Mouse (Mus musculus): ENCODE results near the gene Kalrn. TPM values are rescaled to one million over a fixed set of nuclear protein-coding genes. Genes with fewer than 3 reads are reported as not detected.

The Kalrn gene
- polyA plus RNA-seq, 1 experiment from 2014 or later = 33.2 TPM

DNA sequence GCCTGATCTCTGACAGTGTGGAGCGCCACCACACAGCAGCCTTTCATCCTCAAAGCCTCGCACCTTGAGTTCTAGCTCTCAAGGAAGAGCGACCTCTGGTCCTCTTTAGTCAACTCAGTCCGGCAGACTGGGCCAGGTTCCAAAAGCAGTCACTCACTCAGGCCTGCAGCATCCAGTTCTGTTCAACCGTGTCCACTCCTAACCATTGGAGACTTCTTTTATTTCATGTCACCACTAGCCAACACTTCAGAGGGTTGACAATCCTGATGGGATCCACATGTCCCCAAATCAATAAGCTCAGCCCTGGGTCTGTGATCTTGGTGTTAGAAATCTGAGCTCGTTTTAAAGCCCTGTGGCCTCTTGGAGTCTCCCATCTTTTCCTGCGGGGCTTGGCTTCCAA, 627.3 kb downstream of the Kalrn start:
- WGBS = 76% methylated on average over 7 of the region's 7 CpGs
- Histone ChIP-seq H3K9ac (no peak overlapping the region), H3K27ac (no peak overlapping the region), H3K4me1 (peaks cover 24% of the 10 kb centered on the region), H3K27me3 (no peaks in the 10 kb centered on the region), H3K36me3 (no peaks in the 10 kb centered on the region), H3K9me3 (replicated peaks) (no peaks in the 10 kb centered on the region), H3K4me3 (no peak overlapping the region), H3K4me2 (replicated peaks) (no peak overlapping the region)
- no peak for ATAC-seq (ENCODE audit: low FRiP score)

DNA sequence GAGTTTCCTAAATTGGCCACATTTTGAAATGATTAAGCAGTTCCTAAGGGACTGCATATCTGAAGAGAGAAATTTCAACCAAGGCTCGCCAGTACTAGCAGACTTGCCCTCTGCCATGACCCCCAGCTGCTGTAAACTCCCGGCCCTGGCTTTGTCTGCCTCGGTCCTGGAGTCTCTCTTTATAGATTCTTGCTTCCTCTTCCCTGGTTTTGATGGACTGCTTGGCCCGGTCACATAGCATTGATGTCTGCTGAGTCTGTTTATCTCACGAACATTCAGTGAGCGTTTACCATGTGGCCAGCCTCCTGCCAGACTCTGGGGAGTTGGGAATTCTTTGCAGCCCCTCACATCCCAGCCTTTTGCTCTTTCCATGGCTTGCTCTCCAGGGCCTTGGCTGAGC, 628.6 kb downstream of the Kalrn start:
- Histone ChIP-seq H3K4me1 (peaks cover 31% of the 10 kb centered on the region), H3K9me3 (replicated peaks) (no peaks in the 10 kb centered on the region), H3K36me3 (no peaks in the 10 kb centered on the region), H3K27ac (no peak overlapping the region), H3K9ac (no peak overlapping the region), H3K27me3 (no peaks in the 10 kb centered on the region), H3K4me2 (replicated peaks) (no peak overlapping the region), H3K4me3 (no peak overlapping the region)
- ATAC-seq (ENCODE audit: low FRiP score) = no peak
- WGBS = 47% methylated on average over 6 of the region's 6 CpGs

DNA sequence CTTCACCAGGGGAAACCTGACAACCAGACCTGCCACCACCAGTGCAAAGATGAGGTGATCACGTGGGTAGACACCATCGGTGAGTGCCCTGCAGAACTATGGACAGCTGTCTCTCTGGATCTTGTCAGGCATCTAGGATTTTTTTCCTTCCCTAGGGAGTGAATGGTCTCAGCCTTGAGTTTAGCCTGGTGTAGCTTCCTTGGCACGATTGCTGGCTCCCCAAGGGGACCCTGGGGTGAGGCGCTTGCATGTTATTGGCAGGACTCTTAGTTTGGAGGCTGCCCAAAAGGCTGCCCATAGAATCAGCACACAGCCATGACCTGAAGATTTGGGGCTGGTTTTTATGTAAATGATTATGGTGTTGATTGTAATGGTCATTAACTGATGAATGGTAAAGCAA, 629.2 kb downstream of the Kalrn start:
- no peak for ATAC-seq (ENCODE audit: low FRiP score)
- H3K36me3 ChIP-seq = no peaks in the 10 kb centered on the region
- 80% methylated on average over 4 of the region's 4 CpGs for WGBS
- no peaks in the 10 kb centered on the region for H3K27me3 ChIP-seq
- no peaks in the 10 kb centered on the region for H3K9me3 ChIP-seq (replicated peaks)
- H3K9ac ChIP-seq = no peak overlapping the region
- H3K27ac ChIP-seq = no peak overlapping the region
- H3K4me2 ChIP-seq (replicated peaks) = no peak overlapping the region
- peaks cover 38% of the 10 kb centered on the region for H3K4me1 ChIP-seq
- H3K4me3 ChIP-seq = no peak overlapping the region

DNA sequence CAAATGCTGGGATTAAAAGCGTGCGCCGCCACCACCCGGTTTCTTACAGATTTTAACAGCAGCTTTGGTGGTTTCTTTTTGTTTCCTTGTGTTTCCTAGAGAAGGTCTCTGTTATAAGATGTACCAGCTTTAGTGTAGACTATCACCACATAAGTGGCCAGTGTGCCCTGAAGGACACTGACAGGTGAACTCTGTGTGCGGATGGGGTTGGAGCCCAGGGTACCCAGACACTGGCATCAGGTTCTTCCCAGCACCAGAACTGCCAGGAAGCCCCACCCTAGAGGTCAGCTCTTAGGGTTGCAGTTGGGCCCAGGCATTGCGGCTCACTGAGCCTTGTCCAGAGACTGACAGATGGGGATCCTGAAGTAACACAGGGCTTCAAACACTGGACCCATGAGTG, 629.9 kb downstream of the Kalrn start:
- ATAC-seq (ENCODE audit: low FRiP score) = no peak
- peaks cover 41% of the 10 kb centered on the region for H3K4me1 ChIP-seq
- 96% methylated on average over 6 of the region's 6 CpGs for WGBS

DNA sequence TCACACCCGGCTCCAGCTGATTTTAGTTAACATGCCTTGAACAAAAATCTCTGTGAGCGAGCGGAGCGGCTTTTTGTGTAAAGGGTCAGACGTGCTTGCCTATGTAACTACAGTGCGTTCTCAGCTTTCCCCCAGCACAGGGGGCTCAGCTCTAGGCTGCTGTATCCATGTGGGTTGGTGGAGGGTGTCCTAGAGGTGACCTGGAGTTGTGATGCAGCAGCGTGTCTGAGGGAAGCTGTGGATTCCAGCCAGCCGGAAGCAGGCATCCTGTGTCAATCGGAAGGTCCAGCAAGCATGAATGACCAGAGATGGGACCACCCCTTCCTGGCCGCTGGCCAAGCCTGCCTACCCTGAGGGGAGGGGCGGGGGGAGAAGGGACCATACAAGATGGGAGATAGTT, 631.0 kb downstream of the Kalrn start:
- Histone ChIP-seq H3K27ac (no peak overlapping the region), H3K9me3 (replicated peaks) (no peaks in the 10 kb centered on the region), H3K9ac (no peak overlapping the region), H3K27me3 (no peaks in the 10 kb centered on the region), H3K4me1 (peaks cover 41% of the 10 kb centered on the region), H3K36me3 (no peaks in the 10 kb centered on the region), H3K4me2 (replicated peaks) (no peak overlapping the region), H3K4me3 (no peak overlapping the region)
- whole genome bisulfite sequencing = 53% methylated on average over 11 of the region's 11 CpGs
- ATAC-seq (ENCODE audit: low FRiP score) = 0 out of 2 replicates have a peak, but pooled peaks have one; percentile 30

More for the DNA sequence above, 629.9 kb downstream of the Kalrn start:
- Histone ChIP-seq H3K27me3 (no peaks in the 10 kb centered on the region), H3K9me3 (replicated peaks) (no peaks in the 10 kb centered on the region), H3K4me2 (replicated peaks) (no peak overlapping the region), H3K27ac (no peak overlapping the region), H3K36me3 (no peaks in the 10 kb centered on the region), H3K9ac (no peak overlapping the region), H3K4me3 (no peak overlapping the region)

DNA sequence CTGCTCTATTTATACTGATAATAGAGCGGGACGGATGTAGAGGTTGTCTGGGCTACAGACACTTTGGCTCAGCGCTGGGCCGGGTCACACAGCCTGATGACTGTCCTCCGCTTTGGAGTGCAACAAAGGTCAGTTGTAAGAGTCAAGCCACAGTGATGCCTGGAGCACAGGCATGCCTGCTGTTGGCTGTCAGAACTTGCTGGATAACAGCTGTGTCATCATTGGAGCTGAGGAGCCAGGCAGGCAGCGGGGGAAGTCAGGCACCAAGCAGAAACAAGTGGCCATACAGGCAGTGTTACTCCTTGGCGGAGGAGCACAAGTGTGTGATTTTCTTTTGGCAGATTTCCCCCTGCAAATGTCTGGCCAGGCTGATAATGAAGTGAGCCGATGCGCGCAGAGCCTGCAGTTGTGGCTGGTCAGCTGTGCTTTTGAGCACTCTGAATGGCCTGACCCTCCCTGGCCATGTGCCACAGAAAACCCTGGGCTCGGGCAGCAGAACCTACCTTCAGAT, 632.0 kb downstream of the Kalrn start:
- WGBS = 45% methylated on average over 11 of the region's 11 CpGs
- 0 out of 2 replicates have a peak, but pooled peaks have one; percentile 14 for ATAC-seq (ENCODE audit: low FRiP score)
- Histone ChIP-seq H3K36me3 (no peaks in the 10 kb centered on the region), H3K4me1 (peaks cover 41% of the 10 kb centered on the region), H3K4me2 (replicated peaks) (no peak overlapping the region), H3K9me3 (replicated peaks) (no peaks in the 10 kb centered on the region), H3K27me3 (no peaks in the 10 kb centered on the region), H3K9ac (no peak overlapping the region), H3K4me3 (no peak overlapping the region), H3K27ac (0 out of 2 replicates have a peak overlapping the region, but pooled peaks have one; percentile 17)

DNA sequence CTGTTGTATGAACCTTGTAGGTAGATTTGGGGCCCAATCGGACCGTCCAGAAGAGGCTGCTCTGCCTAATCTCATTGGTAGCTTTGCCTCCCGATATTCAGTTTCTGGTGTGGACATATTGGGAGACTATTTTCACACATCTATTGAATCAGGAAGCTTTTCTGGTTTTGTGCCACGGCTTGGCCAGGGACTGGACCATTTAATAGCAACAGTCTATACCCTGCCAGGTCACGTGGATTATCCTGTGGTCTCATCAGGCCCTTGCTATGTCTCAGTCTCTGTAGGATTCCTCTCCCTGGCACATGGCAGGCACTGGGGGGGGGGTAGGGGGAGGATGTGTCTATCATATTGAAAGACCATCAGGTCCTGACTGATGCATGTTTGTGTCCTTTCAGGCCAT, 633.2 kb downstream of the Kalrn start:
- Histone ChIP-seq H3K36me3 (no peaks in the 10 kb centered on the region), H3K27ac (no peak overlapping the region), H3K4me2 (replicated peaks) (no peak overlapping the region), H3K9ac (no peak overlapping the region), H3K9me3 (replicated peaks) (no peaks in the 10 kb centered on the region), H3K27me3 (no peaks in the 10 kb centered on the region), H3K4me3 (no peak overlapping the region), H3K4me1 (peaks cover 41% of the 10 kb centered on the region)
- ATAC-seq (ENCODE audit: low FRiP score) = no peak
- 81% methylated on average over 5 of the region's 5 CpGs for WGBS

DNA sequence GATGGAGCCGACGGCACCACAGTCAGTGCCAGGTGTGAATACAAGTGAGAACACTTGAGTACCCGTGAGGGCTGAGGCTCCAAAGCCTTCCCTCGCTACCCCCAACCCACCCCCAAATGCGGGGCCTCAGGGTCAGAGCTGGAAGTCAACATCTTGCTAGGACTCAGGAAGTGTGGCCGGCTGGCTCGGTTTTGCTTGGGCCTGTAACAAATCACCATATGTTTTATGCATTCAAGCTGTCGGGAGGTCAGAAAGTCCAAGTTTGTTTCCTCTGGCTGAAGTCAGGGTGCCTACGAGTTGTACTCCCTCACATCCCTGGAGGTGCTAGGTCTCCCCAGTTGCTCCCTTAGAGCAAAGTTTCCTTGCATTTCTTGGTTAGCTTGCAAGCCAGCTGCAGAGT, 633.7 kb downstream of the Kalrn start:
- no peaks in the 10 kb centered on the region for H3K27me3 ChIP-seq
- H3K9me3 ChIP-seq (replicated peaks) = no peaks in the 10 kb centered on the region
- H3K27ac ChIP-seq = no peak overlapping the region
- no peak overlapping the region for H3K9ac ChIP-seq
- 68% methylated on average over 9 of the region's 9 CpGs for WGBS
- H3K4me3 ChIP-seq = no peak overlapping the region
- no peak for ATAC-seq (ENCODE audit: low FRiP score)
- no peaks in the 10 kb centered on the region for H3K36me3 ChIP-seq
- peaks cover 40% of the 10 kb centered on the region for H3K4me1 ChIP-seq
- no peak overlapping the region for H3K4me2 ChIP-seq (replicated peaks)

DNA sequence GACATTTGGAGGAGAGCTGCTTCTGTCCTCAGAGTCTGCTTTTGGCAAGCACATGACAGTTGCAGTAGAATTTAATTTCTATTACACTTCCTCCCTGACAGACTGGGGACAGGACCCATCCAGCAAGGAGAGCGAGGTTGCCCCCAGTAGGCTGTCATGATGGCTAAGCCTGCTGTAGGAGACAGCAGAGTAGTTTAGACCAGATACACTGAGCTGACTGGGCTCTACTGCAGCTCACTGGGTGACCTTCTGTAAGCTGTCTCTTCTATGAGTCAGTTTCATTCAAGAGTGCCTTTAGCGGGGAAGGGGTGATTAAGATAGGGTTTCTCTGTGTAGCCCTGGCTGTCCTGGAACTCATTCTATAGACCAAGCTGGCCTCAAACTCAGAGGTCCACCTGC, 634.2 kb downstream of the Kalrn start:
- H3K9ac ChIP-seq = no peak overlapping the region
- no peak overlapping the region for H3K27ac ChIP-seq
- no peaks in the 10 kb centered on the region for H3K36me3 ChIP-seq
- H3K4me2 ChIP-seq (replicated peaks) = no peak overlapping the region
- H3K4me1 ChIP-seq = peaks cover 42% of the 10 kb centered on the region
- H3K9me3 ChIP-seq (replicated peaks) = no peaks in the 10 kb centered on the region
- WGBS = 82% methylated on average over 2 of the region's 2 CpGs
- no peaks in the 10 kb centered on the region for H3K27me3 ChIP-seq
- no peak overlapping the region for H3K4me3 ChIP-seq
- no peak for ATAC-seq (ENCODE audit: low FRiP score)

DNA sequence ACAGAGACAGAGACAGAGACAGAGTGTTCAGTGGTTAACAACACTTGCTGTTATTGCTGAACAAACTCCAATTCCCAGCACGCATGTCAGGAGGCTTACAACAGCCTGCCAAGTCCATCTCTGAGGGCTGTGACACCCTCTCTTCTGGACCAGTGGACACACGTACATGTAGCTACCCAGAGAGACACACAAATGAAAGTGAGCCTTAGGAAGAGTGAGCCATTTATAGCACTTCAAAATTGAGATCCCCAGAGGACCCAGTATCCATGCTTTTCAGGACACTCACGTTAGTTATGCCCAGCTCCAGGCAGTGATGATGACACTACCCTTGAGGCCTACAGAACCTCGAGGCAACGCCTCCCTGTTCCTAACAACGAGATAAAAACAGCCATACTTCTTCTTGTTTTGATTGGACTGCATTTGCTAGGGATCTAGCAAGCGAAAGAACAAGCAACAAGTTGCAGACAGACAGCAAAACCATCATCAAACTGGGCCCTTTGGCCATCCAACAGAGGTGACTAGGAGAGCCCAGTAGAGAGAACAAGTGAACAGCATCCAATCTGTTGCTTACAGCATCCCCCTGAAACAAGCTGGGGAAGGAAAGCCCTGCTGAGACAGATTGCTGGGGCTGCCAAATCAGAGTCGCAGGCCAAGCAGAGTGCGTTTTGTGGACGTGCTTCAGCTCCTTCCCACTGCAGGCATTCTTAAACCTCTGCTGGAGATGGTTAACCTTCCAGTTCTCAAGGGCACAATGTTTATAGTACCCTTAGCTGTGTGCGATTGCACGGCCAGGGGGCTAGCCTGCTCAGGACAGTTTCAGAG, 634.8 kb downstream of the Kalrn start:
- Histone ChIP-seq H3K9ac (no peak overlapping the region), H3K4me3 (no peak overlapping the region), H3K36me3 (no peaks in the 10 kb centered on the region), H3K4me2 (replicated peaks) (no peak overlapping the region), H3K9me3 (replicated peaks) (no peaks in the 10 kb centered on the region), H3K4me1 (peaks cover 42% of the 10 kb centered on the region), H3K27ac (no peak overlapping the region), H3K27me3 (no peaks in the 10 kb centered on the region)
- ATAC-seq (ENCODE audit: low FRiP score) = no peak
- 73% methylated on average over 12 of the region's 12 CpGs for WGBS

DNA sequence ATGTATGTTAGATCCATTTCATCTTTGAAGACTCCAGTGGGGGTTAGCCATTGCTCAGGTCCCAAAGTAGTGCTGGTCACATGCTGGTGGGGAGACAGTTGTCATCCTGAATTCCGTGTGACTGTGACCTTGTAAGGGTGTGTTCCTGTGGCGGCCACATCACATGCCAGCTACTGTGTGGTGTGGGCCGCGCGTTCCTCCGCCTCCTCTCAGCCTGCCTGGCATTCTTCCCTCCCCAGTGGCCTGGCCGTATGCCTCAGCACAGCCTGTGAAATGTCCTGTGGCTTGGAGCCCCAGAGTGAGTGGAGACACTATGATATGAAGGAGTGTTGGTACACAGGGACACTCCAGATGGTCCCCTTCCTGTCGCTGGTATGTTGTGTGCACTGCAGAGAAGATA, 635.8 kb downstream of the Kalrn start:
- no peaks in the 10 kb centered on the region for H3K9me3 ChIP-seq (replicated peaks)
- H3K4me2 ChIP-seq (replicated peaks) = no peak overlapping the region
- no peak overlapping the region for H3K9ac ChIP-seq
- peaks cover 39% of the 10 kb centered on the region for H3K4me1 ChIP-seq
- H3K36me3 ChIP-seq = no peaks in the 10 kb centered on the region
- no peak overlapping the region for H3K4me3 ChIP-seq
- H3K27ac ChIP-seq = no peak overlapping the region
- no peaks in the 10 kb centered on the region for H3K27me3 ChIP-seq
- 82% methylated on average over 8 of the region's 8 CpGs for WGBS
- no peak for ATAC-seq (ENCODE audit: low FRiP score)

DNA sequence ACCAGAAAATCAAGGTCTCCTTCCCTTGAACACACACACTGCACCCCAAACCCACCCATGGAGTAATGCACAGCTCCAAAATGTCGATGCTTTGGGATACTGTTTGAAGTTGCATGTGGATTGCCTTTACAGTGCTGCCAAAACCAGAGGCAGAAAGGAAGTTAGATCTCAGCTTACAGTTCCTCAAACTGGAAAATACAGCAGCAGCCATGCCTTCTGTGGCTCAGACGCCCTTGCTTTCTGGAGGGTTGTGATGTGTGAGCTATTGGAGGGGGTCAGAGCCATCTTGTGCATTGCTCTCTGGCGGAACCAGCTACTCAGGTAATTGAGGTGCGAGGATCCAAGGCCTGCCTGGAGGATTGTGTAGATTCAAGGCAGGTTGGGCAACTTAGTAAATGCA, 636.4 kb downstream of the Kalrn start:
- no peak for ATAC-seq (ENCODE audit: low FRiP score)
- Histone ChIP-seq H3K4me3 (no peak overlapping the region), H3K4me1 (peaks cover 34% of the 10 kb centered on the region), H3K27me3 (no peaks in the 10 kb centered on the region), H3K9me3 (replicated peaks) (no peaks in the 10 kb centered on the region), H3K36me3 (no peaks in the 10 kb centered on the region), H3K4me2 (replicated peaks) (no peak overlapping the region), H3K9ac (no peak overlapping the region), H3K27ac (no peak overlapping the region)
- 89% methylated on average over 4 of the region's 4 CpGs for WGBS

DNA sequence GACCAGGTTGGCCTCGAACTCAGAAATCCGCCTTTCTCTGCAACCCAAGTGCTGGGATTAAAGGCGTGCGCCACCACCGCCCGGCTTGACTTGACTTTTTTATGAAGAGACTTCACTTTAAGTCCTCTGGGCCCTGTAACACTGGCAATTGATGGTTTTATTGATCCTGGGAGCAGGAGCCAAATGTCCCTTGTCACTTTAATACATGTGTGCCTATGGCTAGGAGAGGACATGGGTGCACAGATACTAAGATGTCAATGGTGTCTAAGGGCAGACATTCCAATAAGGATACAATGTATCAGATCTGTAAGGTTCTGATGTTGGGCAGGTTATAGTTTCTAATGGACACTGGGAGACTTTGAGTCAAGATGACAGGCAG, 637.9 kb downstream of the Kalrn start:
- no peaks in the 10 kb centered on the region for H3K27me3 ChIP-seq
- H3K9me3 ChIP-seq (replicated peaks) = no peaks in the 10 kb centered on the region
- H3K27ac ChIP-seq = no peak overlapping the region
- H3K4me3 ChIP-seq = no peak overlapping the region
- H3K4me1 ChIP-seq = peaks cover 21% of the 10 kb centered on the region
- no peaks in the 10 kb centered on the region for H3K36me3 ChIP-seq
- H3K9ac ChIP-seq = no peak overlapping the region
- no peak for ATAC-seq (ENCODE audit: low FRiP score)
- no peak overlapping the region for H3K4me2 ChIP-seq (replicated peaks)
- 92% methylated on average over 6 of the region's 6 CpGs for WGBS

Data from hindbrain, embryonic 12.5 days (tissue).